Mouse (Mus musculus): ENCODE results near the gene Kif24.

DNA sequence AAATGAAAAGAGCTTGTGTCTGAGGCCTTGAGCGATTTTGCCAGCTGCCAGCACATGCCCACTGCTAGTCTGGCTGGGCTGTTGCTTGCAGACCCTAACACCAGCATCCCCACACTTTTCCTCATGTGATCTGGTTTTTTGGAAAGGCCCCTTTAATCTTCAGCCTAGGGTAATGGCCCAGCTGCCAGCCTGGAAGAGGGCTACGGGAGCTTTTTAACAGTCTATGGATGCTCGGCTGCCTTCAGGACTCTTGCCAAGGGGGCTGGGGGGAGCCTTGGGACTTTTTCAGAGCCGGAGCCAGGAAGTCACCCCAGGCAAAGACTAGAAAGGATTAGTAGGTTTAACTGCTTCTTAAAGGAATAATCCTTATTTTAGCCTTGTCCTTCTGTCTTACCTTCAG, 48.6 kb upstream of the Kif24 start:
- TF ChIP-seq CTCF (IDR thresholded peaks at IDR 0.05; ENCODE audit: borderline replicate concordance, insufficient read depth, low read depth, low read length) (no peak), POLR2A (IDR thresholded peaks at IDR 0.05; ENCODE audit: borderline replicate concordance, insufficient read depth, low read length) (no peak)
